Mouse (Mus musculus) liver, adult 2 months (tissue): ENCODE measurements around the gene Prune2.

Experiments
- CTCF ChIP-seq: fragments of 200-500 bp; IDR thresholded peaks from 2 replicates; pipeline ENCODE4 v1.5.1; 2011; ENCODE audit warnings: low read depth, low read length, control low read depth
- POLR2A ChIP-seq: fragments of 200-500 bp; IDR thresholded peaks from 2 replicates; pipeline ENCODE4 v1.6.1; 2011; ENCODE audit warnings: low read length, control low read depth; ENCODE audit not compliant: insufficient read depth; ENCODE audit errors: extremely low read depth

DNA sequence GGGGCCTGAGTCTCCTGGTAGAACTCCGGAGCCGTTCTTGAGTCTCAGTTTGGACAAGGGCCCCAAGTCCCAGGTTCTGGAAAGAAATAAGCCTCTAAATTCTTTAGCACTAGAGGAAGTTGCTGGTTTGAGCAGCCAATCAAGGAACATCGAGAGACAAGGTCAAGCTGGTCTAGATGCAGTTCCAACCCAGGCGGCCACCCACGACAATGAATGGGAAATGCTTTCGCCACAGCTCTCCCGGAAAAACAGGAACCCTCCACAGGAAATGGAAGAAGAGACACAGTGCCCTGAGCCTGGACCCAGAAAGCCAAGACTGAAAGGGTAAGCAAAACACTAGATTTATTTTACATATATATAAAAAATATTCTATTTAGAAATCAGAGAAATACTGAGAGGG is 169.5 kb downstream of the Prune2 start:
- TF ChIP-seq CTCF (no peak), POLR2A (no peak)
